ENCODE assay signal across 8 mouse cellular contexts in genomic region chr9:66276697-66277385, GRCm38 (mm10).
DNase-seq lines count a peak whose midpoint lies in the region; ATAC-seq and TF ChIP-seq lines count a peak whose summit lies in the region.

No protein-coding gene starts in this region.

- ATAC-seq in G1E (ENCODE audit: extremely low read depth, insufficient number of reproducible peaks, low FRiP score, poor library complexity, severe bottlenecking): peak; percentile 90

- H3K9me3 ChIP-seq in G1E (replicated peaks): no peaks in the 10 kb centered on the region

- H3K4me3 ChIP-seq in G1E (ENCODE audit: low read depth, low read length): peak overlapping the region; percentile 50; the same call in 1 of the 2 replicates

- peak; percentile 47 for DNase-seq in G1E (ENCODE audit: low spot score)
- peak; percentile 72 for DNase-seq in adrenal gland, postnatal 14 days
- DNase-seq in gastrocnemius, adult 8-10 months (ENCODE audit: low spot score in 2 of 2): peak; percentile 78 to 79
- DNase-seq in kidney, adult 11 months: peak; percentile 91
- DNase-seq in lung, adult 18-20 months: peak; percentile 53 to 56
- peak; percentile 87 for DNase-seq in yolk sac, embryonic 10.5 days (ENCODE audit: low spot score)
- no peak for DNase-seq in left cerebral cortex, adult 8-10 months (ENCODE audit: low spot score in 2 of 2)
- no peak for DNase-seq in cerebellum, adult 11-12 months

- TF ChIP-seq CTCF in G1E (IDR thresholded peaks at IDR 0.05; ENCODE audit: low read depth, low read length): no peak

- no peaks in the 10 kb centered on the region for H3K27me3 ChIP-seq in G1E (ENCODE audit: insufficient read depth, low read length)

- H3K36me3 ChIP-seq in G1E (replicated peaks): peaks cover 22% of the 10 kb centered on the region

- H3K4me1 ChIP-seq in G1E (ENCODE audit: insufficient read depth, low read depth, low read length): peaks cover 76% of the 10 kb centered on the region

Comparison
In these comparisons a context has a peak if more than half of its experiments do, and no peak if none do; other contexts are left out.
1. DNase-seq: peak in G1E (single experiment), adrenal gland, postnatal 14 days (single experiment), gastrocnemius, adult 8-10 months (2 of 2), kidney, adult 11 months (single experiment), lung, adult 18-20 months (2 of 2) and yolk sac, embryonic 10.5 days (single experiment); none in left cerebral cortex, adult 8-10 months (0 of 2) and cerebellum, adult 11-12 months (single experiment).